Mouse (Mus musculus): ENCODE data around the gene 2310061I04Rik. TPM values are rescaled to one million over a fixed set of nuclear protein-coding genes. Genes with fewer than 3 reads are reported as not detected.
A peak's percentile ranks its signal among the peaks of the same experiment; 100 is the strongest.
"Not testable (repeated sequence)": the region's sequence is repeated elsewhere in the genome, so short reads cannot be mapped to it uniquely, and the experiment has no call there.

Gene 2310061I04Rik
- total RNA-seq (2021) = 10 to 100 TPM; 44.4 to 49.0 TPM
- long read RNA-seq, experiment 1, transcript 2310061I04Rik-204 (6 exons, 1,293 nt) = major isoform, 32 of 40 reads
- long read RNA-seq, experiment 1, partial matches to known transcripts = 2 of 40 reads
- long read RNA-seq, experiment 1, other reads (novel, unspliced or antisense) = 3 of 40 reads
- long read RNA-seq, experiment 2, transcript 2310061I04Rik-204 (6 exons, 1,293 nt) = major isoform, 33 of 40 reads
- long read RNA-seq, experiment 2, partial matches to known transcripts = 0 of 40 reads
- long read RNA-seq, experiment 2, other reads (novel, unspliced or antisense) = 5 of 40 reads

GRCm38 (mm10) chr17:35896781-35897643 lies at the start of gene 2310061I04Rik:
TSS of gene 2310061I04Rik (minus strand) at chr17:35897431.
- peak; percentile 87 to 90 for DNase-seq (ENCODE audit: low spot score in 2 of 2)

GRCm38 (mm10) chr17:35939941-35940340 lies 42.7 kb upstream of the 2310061I04Rik start:
- no peak for DNase-seq (ENCODE audit: low spot score in 2 of 2)

GRCm38 (mm10) chr17:35939108-35939507 lies 41.9 kb upstream of the 2310061I04Rik start:
- no peak for DNase-seq (ENCODE audit: low spot score in 2 of 2)

- no peak for DNase-seq (ENCODE audit: low spot score in 2 of 2)
These were observed 40.6 kb upstream of the 2310061I04Rik start for GRCm38 (mm10) chr17:35937700-35938348.

- not testable (repeated sequence) for DNase-seq (ENCODE audit: low spot score in 2 of 2)
These were observed 38.5 kb upstream of the 2310061I04Rik start for GRCm38 (mm10) chr17:35935763-35936162.

GRCm38 (mm10) chr17:35932608-35933007 lies 35.4 kb upstream of the 2310061I04Rik start:
- DNase-seq (ENCODE audit: low spot score in 2 of 2) = no peak

GRCm38 (mm10) chr17:35930627-35931026 lies 33.4 kb upstream of the 2310061I04Rik start:
- no peak for DNase-seq (ENCODE audit: low spot score in 2 of 2)

- DNase-seq (ENCODE audit: low spot score in 2 of 2) = no peak
These were observed 32.3 kb upstream of the 2310061I04Rik start for GRCm38 (mm10) chr17:35929534-35929933.

- no peak for DNase-seq (ENCODE audit: low spot score in 2 of 2)
These were observed 30.2 kb upstream of the 2310061I04Rik start for GRCm38 (mm10) chr17:35927471-35927870.

GRCm38 (mm10) chr17:35923281-35923680 lies 26.1 kb upstream of the 2310061I04Rik start:
- no peak for DNase-seq (ENCODE audit: low spot score in 2 of 2)

- no peak for DNase-seq (ENCODE audit: low spot score in 2 of 2)
These were observed 25.3 kb upstream of the 2310061I04Rik start for GRCm38 (mm10) chr17:35922566-35922965.

GRCm38 (mm10) chr17:35921710-35922109 lies 24.5 kb upstream of the 2310061I04Rik start:
- no peak for DNase-seq (ENCODE audit: low spot score in 2 of 2)

- no peak for DNase-seq (ENCODE audit: low spot score in 2 of 2)
These were observed 23.8 kb upstream of the 2310061I04Rik start for GRCm38 (mm10) chr17:35920862-35921562.

- no peak for DNase-seq (ENCODE audit: low spot score in 2 of 2)
These were observed 23.2 kb upstream of the 2310061I04Rik start for GRCm38 (mm10) chr17:35920384-35920783.

- DNase-seq (ENCODE audit: low spot score in 2 of 2) = no peak
These were observed 22.7 kb upstream of the 2310061I04Rik start for GRCm38 (mm10) chr17:35919864-35920301.

- peak; percentile 77 to 95 for DNase-seq (ENCODE audit: low spot score in 2 of 2)
These were observed 22.0 kb upstream of the 2310061I04Rik start for GRCm38 (mm10) chr17:35919060-35919715.

- no peak for DNase-seq (ENCODE audit: low spot score in 2 of 2)
These were observed 21.2 kb upstream of the 2310061I04Rik start for GRCm38 (mm10) chr17:35918276-35919059.

GRCm38 (mm10) chr17:35917463-35918251 lies 20.4 kb upstream of the 2310061I04Rik start:
- peak in 1 of 2 experiments; percentile 43 for DNase-seq (ENCODE audit: low spot score in 2 of 2)

- no peak for DNase-seq (ENCODE audit: low spot score in 2 of 2)
These were observed 19.9 kb upstream of the 2310061I04Rik start for GRCm38 (mm10) chr17:35917143-35917462.
